Mouse (Mus musculus) B cell, adult 2 months (primary cell): ENCODE data around the gene 4930505A04Rik.
"Not testable (repeated sequence)": the region's sequence is repeated elsewhere in the genome, so short reads cannot be mapped to it uniquely, and the experiment has no call there.

ENCODE experiments used
- DNase-seq, 2 experiments: peaks; one replicate each; pipeline ENCODE4 v3.0.0; 2022

Gene 4930505A04Rik

GRCm38 (mm10) chr11:30471751-30472593 lies at the start of gene 4930505A04Rik:
4930505A04Rik (minus strand) TSS chr11:30471827.
- no peak for DNase-seq

GRCm38 (mm10) chr11:30517133-30517532 lies 45.5 kb upstream of the 4930505A04Rik start:
- DNase-seq = no peak

DNA sequence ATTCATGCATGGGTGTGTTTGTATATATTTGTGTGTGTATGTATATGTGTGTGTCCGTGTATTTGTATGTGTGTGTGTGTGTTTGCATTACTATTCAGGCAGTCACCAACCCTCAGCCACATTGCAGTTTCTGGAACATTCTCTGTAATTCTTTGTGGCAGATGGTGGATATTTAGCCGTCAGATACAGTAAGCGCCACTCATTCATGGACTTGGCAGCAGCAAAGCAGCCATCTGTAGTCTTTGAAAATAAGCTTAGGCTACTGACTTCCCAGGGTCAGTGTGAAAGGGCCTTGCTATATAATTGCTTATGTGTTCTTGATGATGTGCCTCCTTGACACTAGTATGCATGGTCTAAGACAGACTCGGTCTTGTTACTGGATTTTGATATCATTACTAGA lies 36.6 kb upstream of the 4930505A04Rik start:
- DNase-seq = no peak

- no peak for DNase-seq
These were observed 27.2 kb upstream of the 4930505A04Rik start for GRCm38 (mm10) chr11:30498738-30499355.

DNA sequence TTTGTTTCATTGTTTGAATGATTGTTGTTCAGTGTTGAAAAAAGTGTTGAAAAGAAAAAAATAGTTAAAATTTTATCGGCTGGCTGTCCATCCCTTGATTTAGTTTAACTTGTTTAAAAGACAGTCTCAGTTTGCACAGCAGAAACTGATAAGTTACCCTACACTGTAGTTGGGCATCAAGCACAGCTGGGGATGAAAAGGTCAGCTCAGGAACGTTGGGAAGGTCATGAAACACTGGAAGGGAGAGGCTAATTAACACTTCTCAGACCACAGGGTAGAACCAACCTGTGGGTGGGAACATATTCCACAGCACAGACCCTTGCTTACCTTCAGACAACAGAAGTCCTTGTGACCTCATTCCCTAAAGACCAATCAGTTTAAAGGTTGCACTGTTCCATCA lies 25.5 kb upstream of the 4930505A04Rik start:
- DNase-seq = no peak

DNA sequence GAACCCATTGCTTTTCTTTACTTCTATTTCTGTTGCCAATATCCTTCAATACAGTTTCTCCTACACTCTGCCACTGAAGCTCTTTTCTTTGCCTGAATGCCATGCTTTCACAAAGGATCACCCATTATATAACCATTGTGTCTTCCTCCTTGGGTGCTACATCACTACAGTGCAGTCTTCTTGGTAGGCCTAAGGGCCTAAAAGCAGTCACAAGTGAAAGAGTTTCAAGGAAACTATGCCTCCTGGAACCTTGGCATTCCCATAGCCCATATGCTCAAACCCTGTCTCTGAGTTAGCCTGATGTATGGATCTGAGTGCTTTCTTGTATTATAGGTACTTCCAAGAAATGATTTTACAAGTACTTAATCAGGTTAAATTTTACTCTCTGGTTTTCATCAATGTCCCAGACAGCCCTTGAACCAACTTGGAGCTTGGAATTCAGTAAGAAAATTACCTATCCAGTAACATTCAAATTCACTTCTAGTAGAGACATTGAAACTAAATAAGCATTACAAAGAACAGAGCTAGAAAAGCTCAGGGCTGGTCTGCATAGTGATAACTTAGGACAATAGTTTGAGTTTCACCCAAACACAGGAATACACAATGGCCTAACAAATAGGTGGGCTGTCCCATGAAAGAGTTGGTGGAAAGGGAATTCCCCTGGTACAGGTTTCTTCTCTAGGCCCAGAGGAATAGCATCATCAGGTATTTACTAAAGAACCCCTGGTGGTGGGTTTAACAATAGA lies 20.1 kb upstream of the 4930505A04Rik start:
- DNase-seq = no peak

DNA sequence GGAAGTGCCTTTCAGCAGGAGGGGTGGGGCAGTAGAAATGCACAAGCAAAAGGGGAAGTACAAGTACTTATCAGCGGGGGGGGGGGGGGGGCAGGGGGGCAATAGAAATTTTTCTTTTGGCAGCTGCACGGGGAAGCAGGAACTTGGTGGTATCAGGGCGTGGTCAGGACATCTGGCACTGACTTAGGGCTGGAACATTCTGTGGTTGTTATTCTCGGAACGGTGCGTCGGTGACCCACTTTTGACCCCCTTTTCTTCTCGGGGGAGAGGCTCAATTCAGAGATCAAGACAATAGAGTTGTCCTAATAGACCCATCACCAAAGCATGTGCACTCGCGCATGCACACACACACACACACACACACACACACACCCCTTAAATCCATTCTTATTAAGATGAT lies 16.6 kb upstream of the 4930505A04Rik start:
- no peak for DNase-seq

- no peak for DNase-seq
These were observed 11.7 kb upstream of the 4930505A04Rik start for GRCm38 (mm10) chr11:30483286-30483685.

DNA sequence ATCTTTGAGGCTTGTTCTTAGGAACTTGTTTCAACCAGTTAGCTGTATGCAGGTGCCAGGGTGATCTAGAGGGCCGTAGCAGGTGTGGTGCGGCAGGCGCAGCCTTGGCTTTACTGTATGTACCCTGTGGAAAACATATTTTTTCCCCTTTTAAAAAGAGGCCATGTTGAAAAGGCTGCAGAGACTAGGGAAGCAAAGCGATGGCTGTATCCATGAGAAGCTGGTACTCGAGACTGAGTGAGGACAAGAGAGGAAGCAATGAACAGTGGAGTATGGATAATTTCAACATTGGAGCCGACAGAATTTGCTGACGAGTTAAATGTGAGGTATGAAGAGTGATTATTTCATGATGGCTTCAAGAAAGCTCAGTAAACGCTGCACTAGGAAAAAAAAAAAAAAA lies 440 bp downstream of the 4930505A04Rik start:
- DNase-seq = no peak

GRCm38 (mm10) chr11:30454331-30454730 lies 17.3 kb downstream of the 4930505A04Rik start:
- DNase-seq = no peak

DNA sequence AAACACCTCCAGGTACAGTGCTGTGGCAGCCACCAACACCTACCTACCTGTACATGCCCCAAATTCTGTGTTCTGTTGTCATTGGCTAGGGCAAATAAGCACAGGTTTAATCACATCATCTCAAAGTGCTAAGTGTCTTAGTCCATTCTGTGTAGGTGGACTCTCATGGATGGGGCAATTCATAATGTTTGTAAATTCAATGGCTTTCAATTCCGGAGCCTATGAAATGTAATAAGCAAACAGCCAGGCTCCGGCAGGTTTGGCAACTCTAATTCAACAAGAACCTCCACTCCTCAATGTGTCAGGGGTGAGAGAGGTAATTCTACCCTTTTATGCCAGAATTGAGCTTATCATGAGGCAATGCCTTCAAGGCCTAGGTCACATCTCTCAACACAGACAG lies 23.5 kb downstream of the 4930505A04Rik start:
- no peak for DNase-seq

GRCm38 (mm10) chr11:30447561-30447960 lies 24.1 kb downstream of the 4930505A04Rik start:
- no peak for DNase-seq

DNA sequence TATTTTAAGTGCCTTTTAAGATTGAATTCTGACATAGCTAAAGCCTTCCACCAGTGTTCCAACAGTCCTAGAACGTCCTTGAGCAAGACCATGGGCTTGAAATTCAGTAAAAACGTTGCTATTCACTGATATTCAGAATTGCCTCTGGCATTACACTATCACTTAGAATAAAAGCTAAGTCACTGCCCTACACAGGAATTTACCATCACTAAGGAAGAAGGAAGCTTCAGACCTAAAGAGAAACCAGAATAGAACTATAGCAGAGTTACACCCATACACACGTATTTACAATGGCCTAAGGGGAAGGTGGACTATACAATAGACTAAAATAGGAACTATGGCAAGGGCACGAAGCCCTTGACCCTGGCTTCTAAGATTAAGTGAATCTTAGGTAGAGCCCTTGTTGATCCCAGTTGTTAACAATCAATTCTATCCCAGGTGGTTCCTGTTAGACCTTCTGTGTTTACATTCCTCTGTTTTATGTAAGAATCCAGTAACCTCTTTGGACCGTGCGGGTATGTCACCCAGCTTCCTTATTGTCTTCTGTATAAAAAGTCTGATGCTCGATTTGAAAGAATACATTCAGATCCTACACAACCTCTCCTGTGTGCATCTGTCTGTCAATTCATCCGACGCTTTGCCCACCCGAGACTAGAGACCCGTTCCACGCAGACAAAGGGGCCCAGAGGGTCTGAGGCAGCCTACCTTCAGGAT lies 27.3 kb downstream of the 4930505A04Rik start:
- not testable (repeated sequence) for DNase-seq

- DNase-seq = no peak
These were observed 27.9 kb downstream of the 4930505A04Rik start for GRCm38 (mm10) chr11:30443746-30444145.

DNA sequence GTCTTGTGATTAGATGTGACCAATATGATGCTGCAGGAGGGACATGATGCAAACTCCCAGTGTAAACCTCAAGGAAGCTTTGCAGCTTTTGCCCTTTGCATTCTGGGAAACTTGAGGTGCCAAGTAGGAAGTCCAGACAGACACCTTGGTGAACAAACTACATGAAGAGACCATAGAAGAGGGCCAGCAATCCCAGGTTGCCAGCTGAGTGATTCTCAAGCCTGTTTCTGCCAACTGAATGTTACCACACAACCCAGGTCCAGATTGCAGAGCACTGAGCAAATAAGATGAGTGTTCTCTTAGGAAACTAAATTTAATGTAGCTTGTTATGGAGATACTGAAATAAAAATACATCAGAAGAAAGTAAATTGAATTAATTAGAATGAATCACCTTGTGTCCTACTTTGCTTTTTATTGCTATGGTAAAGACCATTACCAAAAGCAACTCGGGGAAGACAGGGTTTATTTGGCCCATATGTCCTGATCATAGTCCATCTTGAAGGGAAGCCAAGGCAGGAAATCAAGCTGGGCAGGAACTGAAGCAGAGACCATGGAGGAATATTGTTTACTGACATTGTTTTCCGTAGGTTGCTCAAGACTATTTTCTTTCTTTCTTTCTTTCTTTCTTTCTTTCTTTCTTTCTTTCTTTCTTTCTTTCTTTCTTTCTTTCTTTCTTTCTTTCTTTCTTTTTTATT lies 38.2 kb downstream of the 4930505A04Rik start:
- no peak for DNase-seq

GRCm38 (mm10) chr11:30405581-30405980 lies 66.0 kb downstream of the 4930505A04Rik start:
- no peak for DNase-seq

- no peak for DNase-seq
These were observed 66.9 kb downstream of the 4930505A04Rik start for GRCm38 (mm10) chr11:30404619-30405200.

DNA sequence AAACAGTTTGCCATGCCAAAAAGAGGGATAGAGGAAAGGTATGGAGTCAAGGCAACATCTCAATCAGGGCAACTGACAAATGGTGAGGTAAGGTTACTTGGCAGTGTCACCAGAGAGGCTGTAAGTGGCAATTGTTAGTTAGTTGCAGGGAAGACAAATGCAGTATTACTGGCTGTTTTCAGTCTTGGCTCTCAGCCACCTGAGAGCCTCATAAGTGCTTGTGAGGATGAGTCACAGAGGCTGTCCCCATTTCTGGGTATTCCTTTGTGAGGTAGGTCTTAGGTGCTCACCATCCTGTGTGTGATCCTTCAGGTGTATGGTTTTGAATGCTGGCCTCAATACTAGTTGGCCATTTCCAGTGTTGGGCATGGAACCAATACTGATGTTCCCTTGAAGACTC lies 77.3 kb downstream of the 4930505A04Rik start:
- DNase-seq = no peak

- DNase-seq = no peak
These were observed 88.6 kb downstream of the 4930505A04Rik start for GRCm38 (mm10) chr11:30383076-30383475.
